Mouse (Mus musculus) embryo, embryonic 10 days (tissue): Measurements from ENCODE around the gene Afg1l.

ENCODE experiments used
- DNase-seq: peaks from one replicate; pipeline ENCODE4 v3.0.0-alpha.2; 2015; ENCODE audit warnings: low spot score

The Afg1l gene

DNA sequence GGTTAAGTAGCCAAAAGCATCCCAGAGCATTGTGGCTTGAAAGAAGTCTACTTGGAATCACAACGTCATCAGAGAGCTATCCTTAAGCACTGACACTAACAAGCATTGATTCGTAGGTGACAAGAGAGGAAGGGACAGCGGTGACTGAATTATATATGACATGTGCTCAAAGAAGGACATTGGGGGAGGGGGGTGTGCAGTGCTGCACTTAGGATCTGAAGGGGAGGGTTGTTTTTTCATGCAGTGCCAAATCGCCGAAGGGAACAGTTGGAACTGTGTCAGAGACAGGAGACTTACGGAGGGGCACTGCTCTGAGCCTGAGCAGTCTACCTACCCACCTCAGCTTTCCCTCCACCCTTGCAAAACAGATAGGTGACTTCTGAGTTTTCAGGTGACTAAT, 94.7 kb downstream of the Afg1l start:
- no peak for DNase-seq

GRCm38 (mm10) chr10:42364216-42364615, 114.1 kb downstream of the Afg1l start:
- DNase-seq = no peak

- DNase-seq = peak; percentile 63
Measured at GRCm38 (mm10) chr10:42355980-42356379, 122.4 kb downstream of the Afg1l start.

DNA sequence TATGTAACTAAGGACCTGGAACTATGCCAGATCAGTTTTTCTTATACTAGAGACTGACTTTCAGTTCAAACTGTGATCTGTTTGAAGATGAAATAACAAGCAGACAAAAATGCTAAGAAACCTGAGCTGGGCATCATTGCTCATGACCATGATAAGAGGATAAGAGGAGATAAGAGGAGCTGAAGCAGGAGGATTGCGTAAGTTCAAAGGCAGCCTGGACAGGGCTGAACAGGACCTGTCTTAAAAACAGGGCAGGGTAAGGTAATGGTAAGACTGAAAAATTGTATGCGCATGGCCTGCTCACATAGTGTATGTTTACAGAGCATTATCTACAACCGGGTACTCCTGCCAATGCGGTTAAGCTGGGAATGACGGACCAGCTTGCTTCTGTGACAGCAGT, 130.4 kb downstream of the Afg1l start:
- DNase-seq = no peak

- no peak for DNase-seq
Measured at GRCm38 (mm10) chr10:42347127-42347526, 131.2 kb downstream of the Afg1l start.

GRCm38 (mm10) chr10:42346179-42346877, 132.0 kb downstream of the Afg1l start:
- peak; percentile 51 for DNase-seq

DNA sequence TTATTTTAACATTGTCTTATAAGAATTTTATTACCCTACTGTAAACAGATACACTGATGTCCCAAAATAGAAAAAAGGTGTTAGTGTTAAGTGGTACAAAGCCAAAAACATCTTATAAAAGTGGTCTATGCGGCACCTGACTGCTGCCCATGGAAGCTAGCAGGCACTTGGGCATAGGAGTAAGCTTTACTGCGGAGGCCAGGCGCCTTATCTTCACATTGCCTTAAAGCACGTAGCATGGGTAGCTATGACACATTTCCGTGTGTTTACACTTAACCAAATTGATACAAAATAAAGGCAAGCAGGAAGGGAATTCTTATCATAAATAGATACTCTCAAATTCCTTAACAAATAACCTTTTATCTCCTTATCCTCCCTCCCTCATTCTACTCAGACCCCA, 135.7 kb downstream of the Afg1l start:
- no peak for DNase-seq

DNA sequence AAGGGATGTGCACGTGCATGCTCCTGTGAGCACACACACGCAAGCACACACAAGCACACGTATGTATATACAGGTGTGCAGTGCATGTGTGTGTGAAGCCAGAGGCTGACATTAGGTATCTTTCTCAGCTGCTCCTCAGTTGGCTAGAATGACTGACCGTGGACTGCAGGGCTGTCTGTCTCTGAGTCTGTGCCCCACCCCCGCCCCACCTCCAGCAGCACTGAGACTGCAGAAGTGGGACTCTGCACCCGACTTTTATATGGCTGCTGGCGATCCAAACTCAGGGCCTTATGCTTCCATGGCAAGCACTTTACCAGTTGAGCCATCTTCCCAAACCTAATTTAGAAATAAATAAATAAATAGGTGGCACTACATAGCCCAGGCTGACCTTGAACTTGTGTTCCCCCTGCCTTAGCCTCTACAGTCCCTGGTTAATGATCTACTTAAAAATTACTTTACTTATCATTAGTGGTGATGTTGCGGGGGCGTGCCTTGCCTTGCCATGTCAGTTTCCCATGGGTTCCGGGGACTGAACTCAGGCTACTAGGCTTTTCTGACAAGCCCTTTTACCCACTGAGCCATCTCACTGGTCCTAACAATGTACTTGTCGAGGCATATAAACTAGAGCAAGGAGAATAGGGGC, 136.4 kb downstream of the Afg1l start:
- DNase-seq = no peak

- no peak for DNase-seq
Measured at GRCm38 (mm10) chr10:42340426-42340793, 138.0 kb downstream of the Afg1l start.

- no peak for DNase-seq
Measured at GRCm38 (mm10) chr10:42339773-42340425, 138.5 kb downstream of the Afg1l start.

GRCm38 (mm10) chr10:42338456-42338855, 139.9 kb downstream of the Afg1l start:
- DNase-seq = no peak

- peak; percentile 68 for DNase-seq
Measured at GRCm38 (mm10) chr10:42327576-42327975, 150.8 kb downstream of the Afg1l start.

DNA sequence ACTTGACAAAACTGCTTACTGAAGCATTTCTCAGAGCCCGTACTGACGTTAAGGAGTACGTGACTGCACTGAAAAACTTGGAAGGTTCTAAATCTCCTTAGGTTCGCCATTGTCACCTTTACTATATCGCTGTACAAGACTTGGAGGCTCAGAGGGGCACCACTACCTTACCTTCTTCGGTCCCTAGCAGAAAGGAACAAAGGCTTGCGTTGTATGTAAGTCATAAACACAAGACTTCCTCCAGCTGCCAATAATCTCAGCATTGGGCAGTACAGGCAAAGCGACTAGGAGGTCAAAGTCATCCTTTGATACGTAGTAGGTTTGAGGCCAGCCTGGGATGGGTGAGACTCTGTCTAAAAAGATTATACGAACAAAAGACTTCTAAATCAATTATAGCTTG, 153.1 kb downstream of the Afg1l start:
- no peak for DNase-seq

- DNase-seq = no peak
Measured at GRCm38 (mm10) chr10:42323978-42324377, 154.4 kb downstream of the Afg1l start.

- no peak for DNase-seq
Measured at GRCm38 (mm10) chr10:42313222-42313786, 165.1 kb downstream of the Afg1l start.

DNA sequence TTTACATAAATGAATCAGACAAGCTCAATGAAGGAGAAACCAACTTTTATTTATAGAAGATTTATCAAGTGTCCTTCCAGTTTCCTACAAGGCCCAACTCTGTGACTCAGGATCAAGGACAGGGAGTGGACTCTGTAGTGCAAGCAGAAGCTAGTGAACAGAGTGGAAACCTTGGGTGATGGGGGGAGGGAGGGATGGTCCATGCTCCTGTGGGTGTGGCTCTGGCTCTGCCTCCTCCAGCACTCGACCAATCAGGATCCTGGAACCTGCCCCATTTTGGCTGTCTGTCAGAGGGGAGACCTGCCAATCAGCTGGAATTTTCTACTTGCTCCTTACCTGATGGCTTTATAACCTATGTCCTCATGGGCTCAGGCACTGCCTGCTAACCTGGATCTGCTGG, 165.8 kb downstream of the Afg1l start:
- no peak for DNase-seq

DNA sequence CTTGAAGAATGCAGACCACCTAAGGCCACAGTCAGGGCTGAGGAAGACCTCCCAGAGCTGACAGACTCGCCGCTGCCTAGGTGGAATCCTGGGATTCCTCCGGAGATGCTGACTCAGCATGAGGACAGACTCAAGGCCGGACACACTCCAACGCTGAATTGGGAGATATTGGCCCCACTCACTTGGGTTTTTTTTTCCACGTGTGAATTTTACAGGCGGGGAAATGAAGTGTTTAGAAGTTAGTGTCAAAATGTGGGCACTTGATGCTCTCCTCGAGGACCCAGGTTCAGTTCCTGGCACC, 169.7 kb downstream of the Afg1l start:
- DNase-seq = no peak

- peak; percentile 89 for DNase-seq
Measured at GRCm38 (mm10) chr10:42307980-42308686, 170.2 kb downstream of the Afg1l start.

- DNase-seq = no peak
Measured at GRCm38 (mm10) chr10:42306422-42306821, 171.9 kb downstream of the Afg1l start.

- DNase-seq = no peak
Measured at GRCm38 (mm10) chr10:42300805-42301204, 177.6 kb downstream of the Afg1l start.

DNA sequence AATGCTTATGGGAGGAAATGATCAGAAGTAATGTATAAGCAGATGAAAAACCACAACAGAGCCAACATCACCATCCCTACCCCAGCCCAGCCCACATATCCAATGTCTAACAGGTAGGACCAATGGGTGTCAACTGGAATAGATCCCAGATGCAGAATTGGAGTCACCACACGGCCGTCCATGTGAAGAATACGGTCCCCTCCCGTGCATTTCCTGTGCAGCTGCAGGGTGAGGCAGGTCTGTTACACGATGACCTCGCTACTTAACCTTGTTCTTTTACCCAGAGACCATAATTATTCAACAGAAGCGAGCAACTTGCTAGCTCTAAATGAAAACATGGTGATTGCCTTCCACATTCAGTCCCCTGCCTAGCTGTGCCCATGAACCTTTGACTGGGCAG, 178.4 kb downstream of the Afg1l start:
- DNase-seq = no peak

DNA sequence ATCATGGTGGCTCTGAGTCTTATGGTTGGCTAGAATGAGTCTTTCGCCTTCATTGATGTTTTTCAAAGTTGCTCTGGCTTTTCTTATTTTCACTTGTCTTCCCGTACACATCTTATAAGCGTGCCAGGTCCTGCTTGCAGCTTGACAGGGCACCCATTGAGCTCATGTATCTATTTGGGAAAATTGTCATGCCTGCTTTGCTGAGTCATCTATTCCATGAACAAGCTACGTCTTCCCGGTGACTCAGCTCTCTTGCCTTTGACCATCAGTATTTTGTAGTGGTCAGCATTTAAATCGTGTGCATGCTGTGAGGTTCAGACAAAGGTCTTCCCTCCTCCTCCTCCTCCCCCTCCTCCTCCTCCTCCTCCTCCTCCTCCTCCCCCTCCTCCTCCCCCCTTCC, 178.9 kb downstream of the Afg1l start:
- no peak for DNase-seq

- no peak for DNase-seq
Measured at GRCm38 (mm10) chr10:42297954-42298353, 180.4 kb downstream of the Afg1l start.
